Mouse (Mus musculus): ENCODE measurements around the gene Adamtsl5. TPM values are rescaled to one million over a fixed set of nuclear protein-coding genes. Genes with fewer than 3 reads are reported as not detected.

Gene Adamtsl5
- polyA plus RNA-seq, 1 experiment from 2014 or later, result 2.6 TPM

GRCm38 (mm10) chr10:80293325-80293724 lies 54.9 kb downstream of the Adamtsl5 start:
- 22% methylated on average over 14 of the region's 14 CpGs for WGBS
- H3K4me2 ChIP-seq, result peak overlapping the region; percentile 83
- no peak for DNase-seq (ENCODE audit: low spot score)
- peak overlapping the region; percentile 100 for H3K9ac ChIP-seq (ENCODE audit: low read depth, low read length)
- H3K9me3 ChIP-seq (ENCODE audit: control insufficient read depth, low read length), result no peaks in the 10 kb centered on the region
- peak overlapping the region; percentile 96 for H3K4me3 ChIP-seq (ENCODE audit: low read depth, low read length)
- peaks cover 21% of the 10 kb centered on the region for H3K4me1 ChIP-seq (replicated peaks; ENCODE audit: control insufficient read depth, insufficient read depth, low read length)
- peak overlapping the region; percentile 89 for H3K27ac ChIP-seq (ENCODE audit: low read depth, low read length)
- ATAC-seq (replicated peaks; ENCODE audit: low FRiP score), result no peak
- H3K36me3 ChIP-seq (ENCODE audit: control insufficient read depth, insufficient read depth, low read length), result peaks cover 16% of the 10 kb centered on the region
- H3K27me3 ChIP-seq (replicated peaks; ENCODE audit: control insufficient read depth, insufficient read depth, low read length), result peaks cover 10% of the 10 kb centered on the region

- H3K9ac ChIP-seq (ENCODE audit: low read depth, low read length), result peak within 1 kb of the TSS; percentile 100
- ATAC-seq (replicated peaks; ENCODE audit: low FRiP score), result peak; percentile 81
- WGBS, result under 1% methylated on average over 72 of the region's 72 CpGs
- H3K4me3 ChIP-seq (ENCODE audit: low read depth, low read length), result peak within 1 kb of the TSS; percentile 96
- no peaks in the 10 kb centered on the region for H3K9me3 ChIP-seq (ENCODE audit: control insufficient read depth, low read length)
- peaks cover 21% of the 10 kb centered on the region for H3K4me1 ChIP-seq (replicated peaks; ENCODE audit: control insufficient read depth, insufficient read depth, low read length)
- peaks cover 2% of the 10 kb centered on the region for H3K27me3 ChIP-seq (replicated peaks; ENCODE audit: control insufficient read depth, insufficient read depth, low read length)
- H3K4me2 ChIP-seq, result peak within 1 kb of the TSS; percentile 83
- peaks cover 21% of the 10 kb centered on the region for H3K36me3 ChIP-seq (ENCODE audit: control insufficient read depth, insufficient read depth, low read length)
- H3K27ac ChIP-seq (ENCODE audit: low read depth, low read length), result peak within 1 kb of the TSS; percentile 89
- peak; percentile 91 for DNase-seq (ENCODE audit: low spot score)
Observed at GRCm38 (mm10) chr10:80292251-80293146, 55.7 kb downstream of the Adamtsl5 start, which contains the start of gene Rps15. Gene Rps15 (plus strand): TSS chr10:80292453.

Small RNA genes lying within 50 kb of the gene (microRNA-seq; reads per million reads assigned to microRNA genes)
- gene Gm22721 (ENCODE audit: borderline number of aligned reads), result not detected

Other genes with a start within 250 kb of the Adamtsl5 start
- 17.7 and 19.2 TPM in 2 replicates for gene Sbno2, start 242.8 kb downstream of the Adamtsl5 start, polyA plus RNA-seq (2014; fragmentation: Nextera tagmentation; extraction: Ambion mirVana)
- 25.1 and 33.5 TPM in 2 replicates for gene Stk11, start 232.6 kb downstream of the Adamtsl5 start, polyA plus RNA-seq (2014; fragmentation: Nextera tagmentation; extraction: Ambion mirVana)
- gene Atp5d, start 209.8 kb downstream of the Adamtsl5 start, polyA plus RNA-seq (2014; fragmentation: Nextera tagmentation; extraction: Ambion mirVana), result 482 and 514 TPM in 2 replicates
- gene Cbarp, start 207.6 kb downstream of the Adamtsl5 start, polyA plus RNA-seq (2014; fragmentation: Nextera tagmentation; extraction: Ambion mirVana), result 2.8 and 3.1 TPM in 2 replicates
- gene Midn, start 200.1 kb downstream of the Adamtsl5 start, polyA plus RNA-seq (2014; fragmentation: Nextera tagmentation; extraction: Ambion mirVana), result 19.2 and 20.1 TPM in 2 replicates
- gene Cirbp, start 182.4 kb downstream of the Adamtsl5 start, polyA plus RNA-seq (2014; fragmentation: Nextera tagmentation; extraction: Ambion mirVana), result 22.5 and 25.1 TPM in 2 replicates
- 21.8 and 27.4 TPM in 2 replicates for gene 1600002K03Rik, start 175.5 kb downstream of the Adamtsl5 start, polyA plus RNA-seq (2014; fragmentation: Nextera tagmentation; extraction: Ambion mirVana)
- gene Efna2, start 168.9 kb downstream of the Adamtsl5 start, polyA plus RNA-seq (2014; fragmentation: Nextera tagmentation; extraction: Ambion mirVana), result 9.4 and 10.7 TPM in 2 replicates
- 67.7 and 71.0 TPM in 2 replicates for gene Mum1, start 122.0 kb downstream of the Adamtsl5 start, polyA plus RNA-seq (2014; fragmentation: Nextera tagmentation; extraction: Ambion mirVana)
- 401 and 427 TPM in 2 replicates for gene Ndufs7, start 99.3 kb downstream of the Adamtsl5 start, polyA plus RNA-seq (2014; fragmentation: Nextera tagmentation; extraction: Ambion mirVana)
- 49.0 and 49.7 TPM in 2 replicates for gene Gamt, start 87.4 kb downstream of the Adamtsl5 start, polyA plus RNA-seq (2014; fragmentation: Nextera tagmentation; extraction: Ambion mirVana)
- 49.2 and 55.0 TPM in 2 replicates for gene Dazap1, start 86.9 kb downstream of the Adamtsl5 start, polyA plus RNA-seq (2014; fragmentation: Nextera tagmentation; extraction: Ambion mirVana)
- 1,270 and 1,408 TPM in 2 replicates for gene Rps15, start 56.0 kb downstream of the Adamtsl5 start, polyA plus RNA-seq (2014; fragmentation: Nextera tagmentation; extraction: Ambion mirVana)
- 0.30 and 0.45 TPM in 2 replicates for gene Apc2, start 52.4 kb downstream of the Adamtsl5 start, polyA plus RNA-seq (2014; fragmentation: Nextera tagmentation; extraction: Ambion mirVana)
- gene 2310011J03Rik, start 27.9 kb downstream of the Adamtsl5 start, polyA plus RNA-seq (2014; fragmentation: Nextera tagmentation; extraction: Ambion mirVana), result 46.2 and 47.8 TPM in 2 replicates
- gene Pcsk4, start 18.9 kb downstream of the Adamtsl5 start, polyA plus RNA-seq (2014; fragmentation: Nextera tagmentation; extraction: Ambion mirVana), result 12.6 and 12.8 TPM in 2 replicates
- 74.3 and 76.1 TPM in 2 replicates for gene Reep6, start 18.5 kb downstream of the Adamtsl5 start, polyA plus RNA-seq (2014; fragmentation: Nextera tagmentation; extraction: Ambion mirVana)
- gene Plk5, start 8.0 kb upstream of the Adamtsl5 start, polyA plus RNA-seq (2014; fragmentation: Nextera tagmentation; extraction: Ambion mirVana), result 0.25 TPM in 2 replicates
- gene Mex3d, start 39.2 kb upstream of the Adamtsl5 start, polyA plus RNA-seq (2014; fragmentation: Nextera tagmentation; extraction: Ambion mirVana), result 2.5 and 3.7 TPM in 2 replicates
- 174 and 175 TPM in 2 replicates for gene Mbd3, start 51.1 kb upstream of the Adamtsl5 start, polyA plus RNA-seq (2014; fragmentation: Nextera tagmentation; extraction: Ambion mirVana)
- 835 and 866 TPM in 2 replicates for gene Uqcr11, start 58.4 kb upstream of the Adamtsl5 start, polyA plus RNA-seq (2014; fragmentation: Nextera tagmentation; extraction: Ambion mirVana)
- gene Tcf3, start 85.2 kb upstream of the Adamtsl5 start, polyA plus RNA-seq (2014; fragmentation: Nextera tagmentation; extraction: Ambion mirVana), result 148 and 149 TPM in 2 replicates
- gene Onecut3, start 146.4 kb upstream of the Adamtsl5 start, polyA plus RNA-seq (2014; fragmentation: Nextera tagmentation; extraction: Ambion mirVana), result 0.94 and 1.3 TPM in 2 replicates
- 0.12 and 0.23 TPM in 2 replicates for gene Atp8b3, start 190.7 kb upstream of the Adamtsl5 start, polyA plus RNA-seq (2014; fragmentation: Nextera tagmentation; extraction: Ambion mirVana)
- gene Rexo1, start 213.1 kb upstream of the Adamtsl5 start, polyA plus RNA-seq (2014; fragmentation: Nextera tagmentation; extraction: Ambion mirVana), result 31.8 and 33.4 TPM in 2 replicates
- 10.0 and 11.4 TPM in 2 replicates for gene Klf16, start 228.9 kb upstream of the Adamtsl5 start, polyA plus RNA-seq (2014; fragmentation: Nextera tagmentation; extraction: Ambion mirVana)
- gene Abhd17a, start 241.9 kb upstream of the Adamtsl5 start, polyA plus RNA-seq (2014; fragmentation: Nextera tagmentation; extraction: Ambion mirVana), result 89.7 and 96.5 TPM in 2 replicates